Mouse (Mus musculus) neutrophil, adult 5-6 weeks (primary cell): ENCODE measurements around the gene Irf3. TPM values are rescaled to one million over a fixed set of nuclear protein-coding genes. Genes with fewer than 3 reads are reported as not detected.

Experiments
- ATAC-seq: fragments of 151-379, 151-347 bp; 2 replicates; pipeline ENCODE4 v1.8.0; 2017; ENCODE audit warnings: mild to moderate bottlenecking, moderate TSS enrichment; ENCODE audit not compliant: insufficient number of reproducible peaks, poor library complexity, low FRiP score, severe bottlenecking; ENCODE audit errors: extremely low read depth
- total RNA-seq: library from RNA; stranded (forward); fragments of 200-1000 nt; gene quantifications from 2 replicates; pipeline ENCODE4 v1.2.3, GENCODE M21; 2017

The Irf3 gene
- total RNA-seq, 1 experiment from 2014 or later: 230 TPM

DNA sequence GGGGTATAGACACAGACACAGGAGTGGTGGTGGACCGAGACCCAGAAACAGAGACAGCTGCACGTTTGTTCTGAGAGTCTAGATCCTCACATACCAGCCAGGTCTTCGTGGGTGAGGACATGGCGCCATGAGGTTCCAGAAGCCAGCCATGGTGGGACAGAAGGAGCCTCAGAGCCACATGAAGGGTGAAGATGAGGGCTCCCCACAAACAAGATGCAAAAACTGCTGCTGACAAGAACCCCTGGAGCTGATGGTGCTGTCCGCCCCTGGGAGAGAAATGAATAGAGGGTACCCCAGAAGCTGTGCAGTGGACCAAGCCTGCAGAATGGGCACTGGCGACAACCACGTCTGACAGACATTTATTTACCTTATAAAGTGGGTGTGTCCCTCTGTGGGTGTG lies 26.3 kb upstream of the Irf3 start:
- ATAC-seq: no peak

DNA sequence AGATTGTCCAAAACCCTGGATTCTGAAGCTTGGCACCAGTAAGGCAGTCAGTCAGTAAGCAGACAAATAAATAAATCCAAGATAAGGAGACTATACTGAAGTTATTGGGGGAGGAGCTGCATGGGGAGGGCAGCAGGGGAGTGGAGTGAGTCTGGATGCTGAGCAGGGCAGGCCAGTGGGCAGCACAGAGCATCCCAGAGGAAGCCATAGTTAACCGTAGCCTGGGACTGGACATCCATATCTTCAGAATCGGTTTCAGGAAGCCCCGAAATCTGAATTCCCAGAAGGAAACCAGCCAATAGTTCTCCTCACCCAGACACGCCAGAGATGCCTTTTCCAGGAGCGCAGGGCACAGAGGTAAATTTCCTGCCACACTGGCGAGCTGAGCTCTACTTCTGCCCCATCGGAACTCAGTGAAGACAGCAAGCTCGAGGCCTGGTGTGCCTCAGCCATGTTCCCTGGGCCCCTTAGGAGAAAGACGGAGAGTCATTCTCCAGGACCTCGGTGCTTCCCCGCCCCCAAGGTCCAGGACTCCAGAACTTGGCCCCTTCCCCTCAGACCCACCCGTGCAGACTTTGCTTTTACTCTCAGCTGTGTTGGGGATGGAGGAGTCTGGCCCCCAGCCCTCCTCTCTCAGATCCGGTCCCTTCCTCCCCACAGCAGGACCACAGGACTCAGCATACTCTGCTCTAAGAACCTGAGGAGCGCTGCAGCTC lies 23.9 kb upstream of the Irf3 start:
- no peak for ATAC-seq

DNA sequence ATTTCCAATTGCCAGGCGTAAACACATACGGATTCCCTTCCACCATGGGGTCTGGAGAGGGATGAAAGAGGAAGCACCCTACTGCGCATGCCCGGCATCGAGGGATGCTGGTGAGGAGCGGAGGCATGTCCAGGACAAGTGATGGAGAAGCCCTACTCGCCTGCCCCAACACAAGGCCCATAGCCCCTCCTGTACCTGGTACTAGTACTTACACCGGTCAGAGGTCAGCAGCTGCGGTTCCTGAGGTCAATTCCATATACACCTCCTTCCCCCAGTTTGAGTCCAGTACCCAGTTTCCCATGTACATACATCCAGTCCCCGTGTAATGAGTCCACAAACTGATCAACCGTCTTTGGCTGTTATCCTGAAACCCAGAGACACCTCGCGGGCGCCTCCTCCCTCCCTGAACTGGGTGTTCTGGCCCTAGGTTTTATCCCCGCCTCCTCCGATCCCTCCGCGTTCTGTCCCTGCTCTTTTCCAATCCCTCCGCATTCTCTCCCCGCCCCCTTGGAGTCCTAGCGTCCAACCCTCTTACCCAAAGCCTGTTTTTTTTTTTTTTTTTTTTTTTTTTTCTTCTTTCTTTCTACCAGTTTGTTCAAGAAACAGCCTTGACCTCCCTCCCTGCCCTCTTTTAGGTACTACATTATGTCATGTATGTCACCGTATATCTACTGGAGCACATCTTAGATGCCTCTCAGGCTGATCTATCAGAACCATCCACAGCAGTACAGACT lies 22.9 kb upstream of the Irf3 start, which contains the start of gene Cpt1c:
Gene Cpt1c (minus strand): TSS at position 469 of the 734 bp plus-strand sequence.
- ATAC-seq: no peak

DNA sequence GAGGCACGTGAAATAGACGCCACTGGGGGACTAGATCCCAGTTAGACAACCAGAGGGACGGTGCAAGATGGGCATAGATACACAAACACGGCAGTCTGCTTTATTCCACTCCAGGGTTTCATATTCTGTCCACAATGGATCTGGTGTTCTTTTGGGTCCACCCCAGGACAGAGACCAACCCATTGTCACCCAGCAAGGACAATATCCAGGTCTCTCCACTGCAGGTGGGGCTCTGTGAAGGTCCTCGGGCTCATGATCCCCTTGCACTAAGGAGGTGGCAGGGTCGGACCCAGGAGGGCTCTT lies 22.4 kb upstream of the Irf3 start:
- no peak for ATAC-seq

DNA sequence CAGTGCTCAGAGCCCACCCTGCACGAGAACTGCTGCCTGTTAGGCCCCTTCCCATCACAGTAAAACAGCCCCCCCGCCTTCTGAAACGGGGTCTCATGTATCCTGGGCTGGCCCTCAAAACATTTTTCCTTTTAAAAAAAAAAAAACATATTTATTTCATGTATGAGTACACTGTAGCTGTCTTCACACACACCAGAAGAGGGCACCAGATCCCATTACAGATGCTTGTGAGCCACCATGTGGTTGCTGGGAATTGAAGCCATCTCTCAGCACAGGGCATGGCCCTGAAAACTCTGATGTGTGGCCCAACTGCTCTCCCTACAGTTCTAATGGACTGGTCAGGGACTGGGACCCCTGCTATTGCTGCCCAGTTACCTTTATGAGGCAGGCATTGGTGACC lies 19.1 kb upstream of the Irf3 start:
- no peak for ATAC-seq

DNA sequence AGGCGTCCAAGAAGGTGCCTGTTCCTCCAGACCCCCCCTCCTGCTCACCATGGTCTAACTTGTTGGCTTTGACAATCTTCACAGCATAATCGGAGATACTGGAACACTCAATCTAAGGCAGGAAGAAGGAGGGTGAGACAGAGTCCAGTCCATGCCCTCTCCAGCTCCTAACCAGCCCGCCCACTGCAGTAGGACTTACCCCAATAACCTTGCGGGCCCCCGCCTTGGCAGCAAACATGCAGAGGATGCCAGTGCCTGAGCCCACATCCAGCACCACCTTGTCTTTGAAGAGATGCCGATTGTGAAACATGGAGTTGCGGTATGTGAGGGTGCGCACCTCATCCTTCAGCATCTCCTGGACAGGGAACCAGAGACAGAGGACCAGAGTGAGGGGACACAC lies 15.9 kb upstream of the Irf3 start:
- ATAC-seq: no peak

DNA sequence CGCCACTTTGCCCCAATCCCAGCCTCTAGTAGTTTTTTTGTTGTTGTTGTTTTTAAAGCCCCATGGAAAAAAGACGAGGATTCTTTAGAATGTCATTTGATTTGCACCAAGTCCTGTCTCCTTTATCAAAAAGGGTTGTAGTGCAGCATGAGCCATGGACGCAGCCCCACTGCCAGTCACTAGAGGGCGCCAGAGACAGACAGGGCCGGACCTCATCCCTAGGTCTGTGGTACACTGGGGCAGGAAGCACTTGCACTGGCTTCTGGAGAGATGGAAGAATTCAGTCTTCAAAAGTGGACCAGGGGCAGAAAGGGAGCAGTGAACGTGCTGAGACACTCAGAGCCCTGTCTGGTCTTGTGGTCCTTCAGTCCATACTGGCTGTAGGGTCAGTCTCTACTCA lies 14.4 kb upstream of the Irf3 start:
- ATAC-seq: peak; percentile 31; the same call in 1 of the 2 replicates

DNA sequence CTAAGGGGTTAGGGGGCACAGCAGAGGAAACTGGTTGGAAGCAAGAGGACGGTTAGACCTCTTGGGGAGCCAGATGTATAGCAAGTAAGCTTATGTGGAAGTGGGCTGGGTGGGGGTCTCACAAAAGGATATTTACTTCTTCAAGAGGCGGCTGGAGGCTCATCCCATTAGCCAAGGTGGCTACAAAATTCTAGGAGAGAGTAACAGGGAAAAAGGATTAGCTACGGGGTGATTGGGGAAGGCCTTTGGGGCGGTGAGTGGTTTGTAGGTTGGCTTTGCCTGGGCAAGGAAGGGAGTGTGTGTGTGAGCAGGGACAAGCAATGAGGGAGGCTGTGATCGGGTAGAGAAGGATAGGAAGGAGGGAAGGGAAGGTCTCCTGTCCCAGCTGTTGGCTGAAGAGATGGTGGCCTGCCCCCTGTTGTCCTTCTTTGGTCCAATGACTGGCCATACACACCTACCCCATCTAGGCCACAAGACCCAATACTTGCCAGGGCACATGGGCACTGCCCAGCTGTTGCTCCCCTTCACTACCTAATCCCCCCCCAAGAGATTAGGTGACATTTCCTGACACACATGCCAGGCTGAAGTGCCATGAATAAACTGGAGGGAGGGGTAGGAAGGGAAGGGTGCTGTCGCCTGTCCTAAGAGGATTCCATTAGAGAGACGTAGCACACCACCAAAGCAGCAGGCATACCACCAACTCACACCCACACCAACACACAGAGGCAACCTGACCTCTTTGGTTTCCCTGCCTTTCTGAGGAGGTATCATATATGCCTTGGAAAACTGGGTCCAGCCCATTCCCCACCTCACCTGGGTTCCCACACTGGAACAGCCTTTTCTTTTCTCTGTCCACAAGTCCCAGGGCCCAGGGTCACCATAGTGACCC lies 13.3 kb upstream of the Irf3 start:
- ATAC-seq: no peak

DNA sequence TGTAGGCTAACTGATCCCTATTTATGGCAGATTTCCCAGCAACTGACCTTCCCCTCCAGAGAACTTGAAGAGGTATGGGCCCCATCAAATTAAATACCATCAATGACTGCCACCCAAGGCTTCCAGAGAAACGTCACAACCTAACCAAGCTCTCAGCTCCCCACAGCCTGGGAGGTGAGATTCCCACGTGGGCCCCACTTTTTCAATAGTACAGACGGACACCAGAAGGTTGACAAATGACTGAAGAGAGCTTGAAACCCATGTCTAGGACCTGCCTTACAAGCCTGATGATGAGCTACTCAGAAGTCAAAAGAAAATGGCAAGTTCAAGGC lies 12.6 kb upstream of the Irf3 start:
- no peak for ATAC-seq

DNA sequence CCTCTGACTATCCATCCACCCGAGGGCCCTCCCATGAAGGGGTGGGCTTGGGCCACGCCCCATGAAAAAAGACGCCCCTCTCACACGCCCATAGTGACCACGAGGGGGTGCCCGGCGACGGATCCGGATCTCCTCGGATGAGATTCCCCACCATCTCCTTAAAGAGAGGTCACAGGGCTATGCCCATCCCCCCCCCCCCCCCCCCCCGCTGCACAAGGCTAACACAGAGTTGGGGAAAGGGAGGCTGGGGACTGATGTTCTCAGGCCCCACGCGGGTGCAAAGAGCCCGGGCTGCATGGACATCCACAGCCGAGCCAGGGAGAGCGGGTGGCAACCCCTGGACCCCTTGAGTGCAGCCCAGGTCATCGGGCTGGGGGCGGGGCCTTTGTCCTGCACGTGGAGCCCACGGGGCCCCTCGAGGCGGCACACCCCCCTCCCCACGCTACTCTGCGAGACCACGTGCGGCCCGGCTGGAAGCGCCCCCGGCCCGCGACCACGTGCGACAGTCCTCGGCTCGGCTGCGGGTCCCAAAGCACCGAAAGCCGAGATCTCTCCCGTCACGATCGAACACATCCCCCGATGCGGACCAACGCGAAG lies 11.8 kb upstream of the Irf3 start:
- no peak for ATAC-seq

DNA sequence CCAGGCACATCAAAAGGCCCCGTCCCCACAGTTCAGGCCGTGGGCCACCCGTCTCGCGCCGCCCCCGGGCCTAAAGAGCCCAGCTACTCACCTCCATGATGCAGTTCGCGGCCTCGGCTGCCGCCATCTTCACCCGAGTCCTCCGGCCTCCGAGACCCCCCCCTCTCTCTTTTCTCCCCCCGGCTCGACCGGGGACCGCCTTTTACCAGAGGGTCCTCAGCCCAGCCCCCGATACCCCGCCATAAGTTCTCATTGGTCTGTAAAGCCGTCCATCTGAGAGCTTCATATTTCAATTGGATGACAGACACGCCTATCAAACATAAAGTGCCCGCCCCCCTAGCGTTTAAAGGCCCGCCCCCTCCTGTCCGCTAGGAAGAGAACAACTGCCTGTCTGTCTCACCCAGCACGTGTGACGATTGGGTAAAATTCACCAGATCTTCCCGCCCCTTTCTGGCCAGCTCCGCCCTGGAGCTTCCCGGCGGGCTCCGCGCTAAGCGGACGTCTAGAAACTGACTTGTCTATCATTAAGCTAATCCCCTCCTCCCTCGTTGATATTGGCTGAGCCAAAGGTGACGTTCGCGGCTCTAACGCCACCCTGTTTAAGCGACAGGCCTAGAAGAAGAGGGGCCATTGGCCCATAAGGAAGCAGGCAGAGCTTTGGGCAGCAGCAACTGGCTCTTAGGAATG lies 11.1 kb upstream of the Irf3 start, which contains the start of gene Prmt1:
Gene Prmt1 (minus strand): TSS at position 377 of the 687 bp plus-strand sequence.
- peak; percentile 85 for ATAC-seq

DNA sequence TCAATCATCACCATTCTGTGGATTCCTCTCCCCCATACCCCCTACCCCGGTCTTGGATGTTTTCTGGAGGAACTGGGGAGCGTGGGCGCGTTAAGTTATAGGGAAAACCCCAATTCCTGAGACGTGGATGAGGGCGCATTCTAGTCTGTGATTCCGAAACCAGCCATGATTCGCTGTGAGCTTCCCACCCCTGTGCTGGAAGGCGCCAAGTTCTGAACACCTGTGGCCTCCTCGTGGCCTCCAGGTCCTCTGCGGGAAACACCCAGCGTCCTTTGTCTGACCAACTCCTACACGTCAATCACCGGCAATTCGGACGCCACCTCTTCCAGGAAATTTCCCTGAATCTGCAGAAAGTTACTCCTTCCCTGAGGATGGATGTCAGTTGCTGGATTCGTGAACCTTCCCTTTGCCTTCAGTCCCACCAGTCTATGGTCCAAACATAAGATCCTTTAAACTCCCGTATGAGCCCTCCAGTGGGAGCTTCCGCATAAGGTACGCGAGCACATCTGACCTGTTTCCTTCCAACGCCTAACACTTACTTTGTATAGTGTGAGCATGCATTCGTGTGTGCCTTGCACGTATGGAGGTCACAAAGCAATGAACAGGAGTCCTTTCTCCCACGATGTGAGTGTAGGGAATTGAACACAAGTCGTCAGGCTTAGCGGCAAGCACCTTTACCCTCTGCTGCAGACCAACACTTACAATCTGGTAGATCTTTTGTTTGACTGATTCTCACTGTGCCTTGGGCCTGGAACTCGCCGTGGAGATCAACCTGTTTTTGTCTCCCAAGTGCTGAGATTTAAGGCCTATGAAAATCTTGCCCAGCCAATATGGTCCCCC lies 10.3 kb upstream of the Irf3 start:
- ATAC-seq: no peak

DNA sequence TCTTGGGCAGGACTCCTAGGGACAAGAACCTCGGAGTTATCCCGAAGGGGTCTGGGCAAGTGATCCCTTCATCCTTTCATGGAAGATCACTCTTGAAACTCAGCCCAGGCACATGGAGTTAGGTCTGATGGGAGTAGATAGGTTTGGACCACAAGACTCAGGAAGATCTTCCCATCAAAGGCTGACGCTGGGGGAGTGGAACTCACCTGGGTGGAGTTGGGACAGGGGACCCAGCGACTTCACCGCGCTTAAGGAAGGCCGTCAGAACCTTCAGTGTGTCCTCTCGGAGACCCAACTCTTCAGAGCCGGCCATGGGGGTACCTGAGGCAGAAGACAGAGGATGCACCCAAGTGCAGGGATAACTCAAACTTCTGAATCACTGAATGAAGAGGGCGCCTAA lies 776 bp upstream of the Irf3 start:
- no peak for ATAC-seq

DNA sequence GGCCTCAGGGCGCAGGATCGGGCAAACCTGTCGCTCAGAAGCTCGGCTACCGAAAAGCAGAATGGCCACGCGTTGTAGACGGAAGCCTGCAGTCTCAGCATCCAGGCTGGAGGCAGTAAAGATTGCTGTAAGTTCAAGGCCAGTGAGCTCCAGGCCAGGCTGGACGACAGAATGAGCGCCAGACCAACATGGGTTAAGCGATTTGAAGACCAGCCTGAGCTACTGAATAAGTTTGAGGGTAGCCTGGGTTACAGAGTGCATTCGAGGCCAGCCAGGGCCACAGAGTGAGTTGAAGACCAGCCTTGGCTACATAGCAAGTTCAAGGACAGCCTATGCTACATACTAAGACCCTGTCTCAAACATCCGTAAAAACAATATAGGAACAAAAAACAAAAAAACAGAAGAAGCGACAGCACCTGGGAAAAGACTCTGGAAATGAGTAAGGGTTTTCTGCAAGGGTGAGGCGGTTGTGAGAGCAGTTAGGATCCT lies 536 bp downstream of the Irf3 start:
- no peak for ATAC-seq

DNA sequence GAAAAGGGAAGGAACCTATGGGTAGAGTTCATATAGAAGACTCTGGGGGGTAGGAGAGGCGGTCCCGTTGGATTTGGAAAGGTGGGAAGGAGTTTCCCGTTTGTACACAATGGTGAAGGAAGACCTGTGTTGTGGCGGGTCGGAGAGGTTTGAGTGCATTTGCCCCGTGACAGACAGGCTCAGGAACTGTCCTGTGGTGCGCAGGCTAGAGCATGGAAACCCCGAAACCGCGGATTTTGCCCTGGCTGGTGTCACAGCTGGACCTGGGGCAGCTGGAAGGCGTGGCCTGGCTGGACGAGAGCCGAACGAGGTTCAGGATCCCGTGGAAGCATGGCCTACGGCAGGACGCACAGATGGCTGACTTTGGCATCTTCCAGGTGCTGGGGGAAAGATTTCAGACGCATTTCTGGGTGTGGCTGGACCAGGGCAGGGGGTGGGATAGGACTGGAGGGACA lies 1.1 kb downstream of the Irf3 start, which contains the start of gene Bcl2l12:
Gene Bcl2l12 (minus strand): TSS at position 212 of the 455 bp plus-strand sequence.
- no peak for ATAC-seq

DNA sequence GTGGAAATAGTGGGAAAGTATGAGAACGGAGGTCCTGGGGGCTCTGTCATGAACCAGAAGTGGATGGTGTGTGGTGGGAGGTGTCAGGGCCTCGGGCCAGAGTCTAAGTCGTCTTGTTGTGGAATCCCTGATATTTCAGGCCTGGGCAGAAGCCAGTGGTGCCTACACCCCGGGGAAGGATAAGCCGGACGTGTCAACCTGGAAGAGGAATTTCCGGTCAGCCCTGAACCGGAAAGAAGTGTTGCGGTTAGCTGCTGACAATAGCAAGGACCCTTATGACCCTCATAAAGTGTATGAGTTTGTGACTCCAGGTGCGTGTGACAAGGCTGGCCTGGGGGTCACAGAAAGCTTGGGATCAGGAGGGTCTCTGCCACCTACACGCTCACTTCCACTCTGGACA lies 2.3 kb downstream of the Irf3 start:
- no peak for ATAC-seq

DNA sequence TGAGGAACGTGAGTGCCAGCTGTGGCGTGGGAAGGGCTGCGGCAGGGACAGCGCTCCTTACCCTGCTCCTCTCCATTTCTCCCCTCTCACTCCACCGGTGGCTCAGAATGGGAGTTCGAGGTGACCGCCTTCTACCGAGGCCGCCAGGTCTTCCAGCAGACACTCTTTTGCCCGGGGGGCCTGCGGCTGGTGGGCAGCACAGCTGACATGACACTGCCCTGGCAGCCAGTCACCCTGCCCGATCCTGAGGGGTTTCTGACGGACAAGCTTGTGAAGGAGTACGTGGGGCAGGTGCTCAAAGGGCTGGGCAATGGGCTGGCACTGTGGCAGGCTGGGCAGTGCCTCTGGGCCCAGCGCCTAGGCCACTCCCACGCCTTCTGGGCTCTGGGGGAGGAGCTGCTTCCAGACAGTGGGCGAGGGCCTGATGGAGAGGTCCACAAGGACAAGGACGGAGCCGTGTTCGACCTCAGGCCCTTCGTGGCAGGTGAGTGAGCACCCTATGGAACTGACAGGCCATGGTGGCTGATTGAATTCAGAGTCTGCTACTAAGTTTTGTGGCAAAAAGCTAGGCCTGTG lies 3.2 kb downstream of the Irf3 start:
- no peak for ATAC-seq
